Comparison of ENCODE assay signal across 21 mouse cellular contexts in the genomic region with DNA sequence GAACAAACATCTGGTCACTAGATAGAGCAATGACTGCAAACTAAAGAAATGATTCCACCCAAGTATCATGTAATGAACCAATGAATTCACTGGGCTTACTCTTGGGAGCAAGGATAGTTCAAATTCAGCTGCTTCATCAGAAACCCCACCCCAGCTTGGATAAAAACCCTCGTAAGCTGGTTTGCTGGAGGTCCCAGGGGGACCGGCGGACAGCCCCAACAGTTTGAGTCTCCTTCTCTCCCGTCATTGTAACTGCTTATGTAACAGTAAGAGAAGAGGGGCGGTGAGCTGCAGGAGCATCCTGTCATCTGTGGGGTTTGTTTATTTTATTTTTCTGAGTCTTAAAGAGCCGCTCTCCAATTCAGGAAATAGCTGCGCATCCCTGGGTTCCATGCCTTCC. TPM values are rescaled to one million over a fixed set of nuclear protein-coding genes. Genes with fewer than 3 reads are reported as not detected.
"Had no signal": no experiment of that assay in that cellular context is flagged by ENCODE, and none has a peak within 500 bp of the region (broad histone marks: within the 10 kb centered on the region; RNA-seq: fewer than 3 reads in every experiment).

No protein-coding gene starts in this region.

- H3K9me3 ChIP-seq: limb, embryonic 15.5 days; liver, embryonic 12.5 days; lung, embryonic 15.5 days; midbrain, embryonic 12.5 days had no signal

- ATAC-seq: liver, embryonic 12.5 days had no signal

- DNase-seq: kidney, postnatal 36 days; layer of hippocampus, adult 9-11 months; layer of hippocampus, postnatal 36 days; lung, postnatal 14 days; right cerebral cortex, postnatal 14 days; thymus, postnatal 4 days had no signal

- H3K4me2 ChIP-seq: limb, embryonic 15.5 days; liver, embryonic 12.5 days; lung, embryonic 15.5 days; midbrain, embryonic 12.5 days had no signal

- H3K27me3 ChIP-seq: limb, embryonic 15.5 days; liver, embryonic 12.5 days; lung, embryonic 15.5 days; midbrain, embryonic 12.5 days had no signal

- H3K27ac ChIP-seq: kidney, postnatal 0 days; limb, embryonic 15.5 days; liver, embryonic 12.5 days; lung, embryonic 15.5 days; midbrain, embryonic 12.5 days; stomach, postnatal 0 days had no signal

- H3K36me3 ChIP-seq: limb, embryonic 15.5 days; liver, embryonic 12.5 days; lung, embryonic 15.5 days; midbrain, embryonic 12.5 days had no signal

- H3K9ac ChIP-seq: limb, embryonic 15.5 days; liver, embryonic 12.5 days; lung, embryonic 15.5 days; midbrain, embryonic 12.5 days had no signal

- H3K4me1 ChIP-seq: limb, embryonic 15.5 days; liver, embryonic 12.5 days; lung, embryonic 15.5 days; midbrain, embryonic 12.5 days had no signal

- H3K4me3 ChIP-seq: limb, embryonic 15.5 days; liver, embryonic 12.5 days; lung, embryonic 15.5 days; midbrain, embryonic 12.5 days had no signal

RNA-seq across cellular contexts. Expression of gene Il2ra, which starts 37.0 kb away (rescaled TPM):
- total RNA-seq: left cerebral cortex, postnatal 25 days; midbrain, postnatal 0 days had no signal
- polyA plus RNA-seq: kidney, postnatal 0 days; limb, embryonic 11.5 days; limb, embryonic 15.5 days; liver, embryonic 12.5 days; liver, embryonic 16.5 days; midbrain, postnatal 0 days; neural tube, embryonic 14.5 days; stomach, postnatal 0 days had no signal

RNA-seq across cellular contexts. Expression of gene Gm17490, which starts 53.6 kb away (rescaled TPM):
- total RNA-seq: layer of hippocampus, adult 18-20 months; layer of hippocampus, postnatal 36 days; left cerebral cortex, adult 8-10 months; left cerebral cortex, postnatal 25 days; megakaryocyte-erythroid progenitor cell, adult 5-6 weeks; midbrain, postnatal 0 days had no signal
- polyA plus RNA-seq: kidney, postnatal 0 days; limb, embryonic 11.5 days; limb, embryonic 15.5 days; liver, embryonic 12.5 days; liver, embryonic 16.5 days; lung, embryonic 15.5 days; midbrain, embryonic 12.5 days; midbrain, postnatal 0 days; neural tube, embryonic 14.5 days; stomach, postnatal 0 days; thymus, postnatal 0 days had no signal
